Mouse (Mus musculus) activated CD4-positive, CD25-positive, alpha-beta regulatory T cell, adult 9 weeks (primary cell): ENCODE measurements around the gene Gm49392. TPM values are rescaled to one million over a fixed set of nuclear protein-coding genes. Genes with fewer than 3 reads are reported as not detected.

Experiments
- polyA plus RNA-seq: library from polyadenylated mRNA; unstranded; fragments of 100-300 nt; shearing (Covaris generic); gene quantifications from one replicate; pipeline ENCODE4 v1.2.1, GENCODE M21; 2017

Gm49392 gene
- 0.68 TPM for polyA plus RNA-seq

DNA sequence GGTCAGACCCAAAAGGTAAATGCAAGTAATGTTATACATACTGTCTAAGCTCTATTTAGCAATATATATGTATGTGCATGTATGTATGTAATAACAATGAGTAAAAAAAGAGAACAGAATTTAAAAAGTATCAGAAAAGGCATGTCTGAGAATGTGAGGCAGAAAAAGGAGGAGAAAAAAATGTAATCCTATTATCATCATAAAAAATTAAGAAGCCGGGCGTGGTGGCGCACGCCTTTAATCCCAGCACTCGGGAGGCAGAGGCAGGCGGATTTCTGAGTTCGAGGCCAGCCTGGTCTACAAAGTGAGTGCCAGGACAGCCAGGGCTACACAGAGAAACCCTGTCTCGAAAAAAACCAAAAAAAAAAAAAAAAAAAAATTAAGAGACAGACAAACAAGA, at the start of gene Gm49392:
Gene Gm49392, minus strand, starts transcription at position 101 of the 400 bp plus-strand sequence.

GRCm38 (mm10) chr13:60941884-60942283, 45.2 kb upstream of the Gm49392 start, which contains the start of gene Tpbpa:
Gene Tpbpa, minus strand, starts transcription at chr13:60941984.

DNA sequence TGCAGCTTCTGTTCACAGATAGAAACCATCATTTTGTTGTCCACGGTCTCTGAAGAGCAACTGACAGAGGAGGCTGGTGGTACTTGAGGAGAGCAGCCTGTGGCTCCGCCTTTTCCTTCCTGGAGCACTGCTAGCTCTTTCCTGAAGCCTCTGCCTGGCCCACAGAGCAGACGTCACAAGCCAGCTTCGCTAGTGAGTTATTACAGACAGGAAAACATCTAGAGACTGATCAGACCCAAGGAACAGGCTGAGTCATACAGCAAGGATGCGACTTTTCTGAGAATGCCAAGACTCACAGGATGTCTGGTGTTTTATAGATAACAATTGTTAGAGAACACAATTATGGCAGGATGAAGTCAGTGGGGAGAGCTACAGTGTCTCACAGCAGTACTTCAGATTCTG, 39.8 kb upstream of the Gm49392 start, which contains the start of the genes Gm49391 and Ctla2a:
Gene Gm49391, minus strand, starts transcription at position 72 of the 402 bp plus-strand sequence.
Gene Ctla2a, minus strand, starts transcription at position 126 of the 402 bp plus-strand sequence.

DNA sequence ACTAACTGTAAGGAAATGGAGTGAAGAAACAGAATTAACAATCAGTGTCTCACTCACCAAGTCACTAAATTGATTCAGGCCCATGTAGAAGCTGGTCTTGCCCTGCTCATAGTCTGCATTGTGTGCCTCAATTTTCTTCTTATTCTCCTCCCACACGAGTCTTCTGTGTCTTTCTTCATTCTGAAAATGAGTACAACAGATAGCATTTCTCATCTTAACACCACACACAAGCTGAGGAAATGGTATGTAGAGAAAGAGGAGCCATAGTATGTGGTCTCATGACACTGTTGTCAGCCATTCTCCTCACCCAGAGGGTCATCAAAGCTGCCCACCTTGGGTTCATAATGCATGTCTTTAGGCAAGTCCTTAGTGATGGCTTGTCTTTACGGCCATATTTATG, 38.8 kb upstream of the Gm49392 start, which contains the start of gene Gm49393:
Gene Gm49393, minus strand, starts transcription at position 101 of the 400 bp plus-strand sequence.

DNA sequence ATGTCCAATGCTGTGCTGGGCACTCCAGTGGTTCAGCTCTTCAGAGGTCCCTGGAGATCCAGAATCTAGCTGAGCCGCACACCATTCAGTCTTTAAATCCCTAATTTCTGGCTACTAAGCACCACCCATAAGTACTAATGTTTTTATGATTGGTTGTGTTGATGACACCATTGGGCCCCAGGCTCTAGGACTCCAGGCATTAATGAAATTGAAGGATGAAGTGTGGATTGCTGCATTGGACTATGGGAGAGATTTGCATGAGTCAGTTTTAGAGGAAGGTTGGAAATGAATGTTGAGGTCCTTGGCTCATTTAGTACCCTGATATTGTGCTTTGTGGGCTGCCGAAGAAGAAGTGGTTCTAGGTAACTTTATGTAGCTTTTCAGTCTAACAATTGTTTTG, 8.1 kb upstream of the Gm49392 start, which contains the start of gene Tpbpb:
Gene Tpbpb, minus strand, starts transcription at position 101 of the 400 bp plus-strand sequence.

DNA sequence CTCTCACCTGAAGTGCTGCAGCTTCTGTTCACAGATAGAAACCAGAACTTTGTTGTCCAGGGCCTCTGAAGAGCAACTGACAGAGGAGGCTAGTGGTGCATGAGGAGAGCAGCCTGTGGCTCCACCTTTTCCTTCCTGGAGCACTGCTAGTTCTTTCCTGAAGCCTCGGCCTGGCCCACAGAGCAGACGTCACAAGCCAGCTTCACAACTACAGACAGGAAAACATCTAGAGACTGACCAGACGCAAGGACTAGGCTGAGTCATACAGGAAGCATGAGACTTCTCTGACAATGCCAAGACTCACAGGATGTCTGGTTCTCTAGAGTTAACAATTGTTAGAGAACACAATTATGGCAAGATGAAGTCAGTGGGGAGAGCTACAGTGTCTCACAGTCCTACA, 634 bp upstream of the Gm49392 start, which contains the start of gene Ctla2b:
Gene Ctla2b, minus strand, starts transcription at position 120 of the 400 bp plus-strand sequence.

GRCm38 (mm10) chr13:60864281-60864680, 32.4 kb downstream of the Gm49392 start, which contains the start of gene 4930486L24Rik:
Gene 4930486L24Rik, minus strand, starts transcription at chr13:60864475.

GRCm38 (mm10) chr13:60802749-60803148, 93.9 kb downstream of the Gm49392 start, which contains the start of gene Ctsll3:
Gene Ctsll3, minus strand, starts transcription at chr13:60802849.

Other genes with a start within 250 kb of the Gm49392 start
- not detected for gene BC051665, start 110.5 kb downstream of the Gm49392 start, polyA plus RNA-seq
- gene Ctsll3, start 94.0 kb downstream of the Gm49392 start, polyA plus RNA-seq, result not detected
- 1.3 TPM for gene 4930486L24Rik, start 32.4 kb downstream of the Gm49392 start, polyA plus RNA-seq
- gene Ctla2b, start 553 bp upstream of the Gm49392 start, polyA plus RNA-seq, result 3.6 TPM
- gene Tpbpb, start 8.0 kb upstream of the Gm49392 start, polyA plus RNA-seq, result not detected
- not detected for gene Gm49393, start 38.7 kb upstream of the Gm49392 start, polyA plus RNA-seq
- not detected for gene Gm49391, start 39.7 kb upstream of the Gm49392 start, polyA plus RNA-seq
- gene Ctla2a, start 39.7 kb upstream of the Gm49392 start, polyA plus RNA-seq, result 37.0 TPM
- gene Tpbpa, start 45.1 kb upstream of the Gm49392 start, polyA plus RNA-seq, result not detected
- not detected for gene Ctsj, start 109.1 kb upstream of the Gm49392 start, polyA plus RNA-seq
- gene Ctsq, start 143.7 kb upstream of the Gm49392 start, polyA plus RNA-seq, result not detected